Mouse (Mus musculus) lung, postnatal 0 days (tissue): ENCODE results near the gene Rplp2.

ENCODE experiments used
- CTCF ChIP-seq: IDR thresholded peaks from 2 replicates; pipeline ENCODE4 v1.5.1; 2016; ENCODE audit warnings: antibody characterized with exemption, mild to moderate bottlenecking
- EP300 ChIP-seq: IDR thresholded peaks from 2 replicates; pipeline ENCODE4 v1.6.1; 2016; ENCODE audit warnings: antibody characterized with exemption, mild to moderate bottlenecking, control low read depth

GRCm38 (mm10) chr7:141443081-141443821, 3.9 kb upstream of the Rplp2 start:
- peak; percentile 50 for TF ChIP-seq CTCF
- no peak for TF ChIP-seq EP300
